Mouse (Mus musculus) kidney, adult 2 months (tissue): Measurements from ENCODE around the gene A1cf. TPM values are rescaled to one million over a fixed set of nuclear protein-coding genes. Genes with fewer than 3 reads are reported as not detected.

ENCODE experiments used
- DNase-seq: peaks from one replicate; pipeline ENCODE4 v3.0.0; 2021
- H3K27ac ChIP-seq: fragments of 200-500 bp; 2 replicates; pipeline ENCODE4 v1.5.1; 2012; ENCODE audit warnings: low read depth, low read length, control low read depth, inconsistent platforms; ENCODE audit not compliant: insufficient read depth
- H3K27me3 ChIP-seq: fragments of 200-500 bp; replicated peaks from 2 replicates; pipeline ENCODE4 v1.6.1; 2012; ENCODE audit warnings: mild to moderate bottlenecking, moderate library complexity, low read length, inconsistent platforms; ENCODE audit not compliant: control insufficient read depth, insufficient read depth
- H3K36me3 ChIP-seq: fragments of 200-500 bp; 2 replicates; pipeline ENCODE4 v1.6.1; 2012; ENCODE audit warnings: mild to moderate bottlenecking, moderate library complexity, low read length, inconsistent platforms; ENCODE audit not compliant: control insufficient read depth, insufficient read depth
- H3K4me1 ChIP-seq: fragments of 200-500 bp; 2 replicates; pipeline ENCODE4 v1.6.1; 2011; ENCODE audit warnings: low read length; ENCODE audit not compliant: control insufficient read depth, insufficient read depth
- H3K4me3 ChIP-seq: fragments of 200-500 bp; 2 replicates; pipeline ENCODE4 v1.5.1; 2011; ENCODE audit warnings: mild to moderate bottlenecking, low read depth, low read length, control low read depth; ENCODE audit not compliant: insufficient read depth
- CTCF ChIP-seq: fragments of 200-500 bp; conservative IDR thresholded peaks from 2 replicates; pipeline ENCODE4 v1.5.1; 2011; ENCODE audit warnings: low read depth, mild to moderate bottlenecking, control low read depth, low read length, moderate library complexity, mixed read lengths; ENCODE audit not compliant: insufficient read depth, insufficient read length
- POLR2A ChIP-seq: fragments of 200-500 bp; IDR thresholded peaks from one replicate; pipeline ENCODE4 v1.6.1; 2011; ENCODE audit warnings: low read depth, low read length, control low read depth
- WGBS: fragments of 180-500 bp; shearing (Covaris S2); methylation state at CpG from one replicate; pipeline ENCODE4 v1.1.7; 2018; 5-methylcytosine and 5-hydroxymethylcytosine counted together
- polyA plus RNA-seq: library from polyadenylated mRNA; depleted of rRNA; stranded (reverse); fragments of >200 nt; gene quantifications from 2 replicates; pipeline ENCODE4 v1.2.3, GENCODE M21; 2012

The A1cf gene
- polyA plus RNA-seq, 1 experiment, result 26.3 TPM

DNA sequence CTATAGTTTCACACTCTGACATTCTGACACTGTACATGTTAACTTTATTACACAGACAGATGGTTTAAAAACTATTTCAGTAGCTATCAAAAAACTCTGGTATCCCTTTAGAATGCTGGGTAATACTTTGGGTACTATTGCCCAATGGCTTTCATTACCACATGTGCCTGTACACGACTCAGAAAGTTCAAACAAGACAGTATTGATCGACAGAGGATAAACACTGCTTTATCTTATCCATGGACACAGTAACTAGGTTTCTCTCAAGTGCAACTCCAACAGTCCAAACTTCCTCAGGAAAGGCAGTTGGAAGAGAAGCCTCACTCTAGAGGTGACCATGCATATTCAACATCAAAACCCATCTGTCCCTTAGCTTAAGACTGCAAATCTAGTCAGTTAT is 2.8 kb downstream of the A1cf start:
- DNase-seq, result no peak
- TF ChIP-seq POLR2A, result no peak
- TF ChIP-seq CTCF, result no peak

DNA sequence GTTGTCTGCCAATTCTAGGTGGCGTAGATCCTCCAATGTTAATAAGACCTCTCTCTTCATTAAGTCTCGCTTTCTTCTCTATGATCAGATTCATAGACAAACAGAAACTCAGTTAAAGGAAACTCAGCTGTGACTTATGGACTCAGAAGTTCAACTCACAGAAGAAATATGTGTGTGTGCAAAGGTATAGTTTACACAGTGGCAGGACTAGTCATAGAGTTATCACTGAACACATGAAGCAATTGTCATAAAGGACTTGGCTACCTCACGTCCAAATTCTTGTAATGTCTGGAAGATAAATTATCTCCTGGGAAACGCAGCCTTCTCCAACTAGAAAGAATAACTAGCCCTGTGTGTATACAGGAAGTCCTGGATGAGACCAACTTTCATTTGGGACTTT is 9.4 kb downstream of the A1cf start:
- Histone ChIP-seq H3K4me1 (no peaks in the 10 kb centered on the region), H3K4me3 (no peak overlapping the region), H3K27ac (no peak overlapping the region), H3K27me3 (no peaks in the 10 kb centered on the region), H3K36me3 (no peaks in the 10 kb centered on the region)
- 53% methylated on average over 4 of the region's 4 CpGs for WGBS
- no peak for DNase-seq
- TF ChIP-seq CTCF, result no peak
- TF ChIP-seq POLR2A, result no peak

More for the DNA sequence above, 2.8 kb downstream of the A1cf start:
- H3K27me3 ChIP-seq, result no peaks in the 10 kb centered on the region
- H3K4me1 ChIP-seq, result no peaks in the 10 kb centered on the region
- no peaks in the 10 kb centered on the region for H3K36me3 ChIP-seq
- no peak overlapping the region for H3K4me3 ChIP-seq
- 73% methylated on average over 2 of the region's 2 CpGs for WGBS
- no peak overlapping the region for H3K27ac ChIP-seq

DNA sequence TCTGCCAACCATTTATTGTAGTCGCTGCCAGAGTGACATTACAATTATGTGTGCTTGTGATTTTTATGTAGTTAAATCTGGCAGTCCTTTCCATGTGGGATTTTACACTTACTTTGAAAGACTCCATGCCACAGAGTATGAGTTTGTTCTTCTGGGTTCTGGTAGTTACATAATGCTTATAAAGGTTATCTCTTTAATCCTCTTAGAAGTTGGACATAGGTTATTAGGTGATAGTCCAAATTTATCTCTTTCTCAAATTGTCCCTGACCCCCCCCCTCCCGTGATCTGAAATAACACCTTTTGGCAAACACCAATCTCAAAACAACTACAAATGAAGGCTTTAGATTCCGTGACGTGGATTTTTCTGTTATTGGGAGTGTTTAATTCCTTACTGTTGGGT is 16.0 kb downstream of the A1cf start:
- WGBS, result 79% methylated on average over 4 of the region's 4 CpGs

DNA sequence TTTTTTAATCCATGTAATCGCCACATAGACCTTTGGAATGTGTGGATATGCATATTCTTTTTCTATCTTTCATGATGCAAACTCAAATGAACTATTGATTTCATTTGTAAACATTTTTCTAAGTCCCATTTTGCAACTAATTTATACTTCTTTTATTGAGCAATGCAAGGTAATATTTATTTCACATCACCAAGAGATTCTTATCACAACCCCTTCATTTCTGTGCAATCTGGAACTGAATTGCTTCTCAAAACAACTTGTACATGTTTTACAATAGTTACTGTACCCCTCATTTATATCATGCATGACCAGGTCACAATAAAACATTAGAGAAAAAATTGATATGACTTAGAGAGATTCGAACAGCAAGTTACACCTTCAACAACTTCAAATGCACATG is 18.7 kb downstream of the A1cf start:
- Histone ChIP-seq H3K4me3 (no peak overlapping the region), H3K27ac (no peak overlapping the region), H3K36me3 (no peaks in the 10 kb centered on the region), H3K4me1 (peaks cover 4% of the 10 kb centered on the region; the same call in 1 of the 2 replicates), H3K27me3 (no peaks in the 10 kb centered on the region)
- no peak for DNase-seq
- TF ChIP-seq POLR2A (no peak), CTCF (no peak)
- 77% methylated on average over 2 of the region's 2 CpGs for WGBS

More for the DNA sequence above, 16.0 kb downstream of the A1cf start:
- Histone ChIP-seq H3K4me1 (no peaks in the 10 kb centered on the region; the same call in 1 of the 2 replicates), H3K36me3 (no peaks in the 10 kb centered on the region), H3K4me3 (no peak overlapping the region), H3K27me3 (no peaks in the 10 kb centered on the region), H3K27ac (no peak overlapping the region)
- no peak for TF ChIP-seq POLR2A
- TF ChIP-seq CTCF, result no peak
- DNase-seq, result no peak

DNA sequence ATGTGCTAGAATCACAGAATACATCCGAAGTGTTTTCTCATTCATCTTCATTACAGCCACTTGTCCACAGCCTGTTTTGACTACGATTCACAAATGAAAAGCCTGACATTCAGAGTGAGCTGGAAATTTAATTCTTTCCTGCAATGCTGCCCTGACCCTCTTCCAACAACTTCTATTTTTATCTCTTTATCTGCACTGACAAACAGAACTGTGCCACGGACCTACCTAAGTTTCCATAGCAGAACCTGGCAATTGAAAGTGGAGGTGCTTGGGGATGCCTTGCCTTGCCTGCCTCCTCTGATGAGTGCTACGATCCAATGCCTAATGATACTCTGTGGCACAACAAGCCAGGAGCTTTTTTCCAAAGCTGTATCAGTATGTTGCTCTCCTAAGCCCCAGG is 21.4 kb downstream of the A1cf start:
- no peaks in the 10 kb centered on the region for H3K36me3 ChIP-seq
- no peak overlapping the region for H3K4me3 ChIP-seq
- H3K27me3 ChIP-seq, result no peaks in the 10 kb centered on the region
- TF ChIP-seq POLR2A (no peak), CTCF (no peak)
- no peak overlapping the region for H3K27ac ChIP-seq
- no peak for DNase-seq
- 54% methylated on average over 4 of the region's 4 CpGs for WGBS
- peaks cover 4% of the 10 kb centered on the region; the same call in 1 of the 2 replicates for H3K4me1 ChIP-seq

DNA sequence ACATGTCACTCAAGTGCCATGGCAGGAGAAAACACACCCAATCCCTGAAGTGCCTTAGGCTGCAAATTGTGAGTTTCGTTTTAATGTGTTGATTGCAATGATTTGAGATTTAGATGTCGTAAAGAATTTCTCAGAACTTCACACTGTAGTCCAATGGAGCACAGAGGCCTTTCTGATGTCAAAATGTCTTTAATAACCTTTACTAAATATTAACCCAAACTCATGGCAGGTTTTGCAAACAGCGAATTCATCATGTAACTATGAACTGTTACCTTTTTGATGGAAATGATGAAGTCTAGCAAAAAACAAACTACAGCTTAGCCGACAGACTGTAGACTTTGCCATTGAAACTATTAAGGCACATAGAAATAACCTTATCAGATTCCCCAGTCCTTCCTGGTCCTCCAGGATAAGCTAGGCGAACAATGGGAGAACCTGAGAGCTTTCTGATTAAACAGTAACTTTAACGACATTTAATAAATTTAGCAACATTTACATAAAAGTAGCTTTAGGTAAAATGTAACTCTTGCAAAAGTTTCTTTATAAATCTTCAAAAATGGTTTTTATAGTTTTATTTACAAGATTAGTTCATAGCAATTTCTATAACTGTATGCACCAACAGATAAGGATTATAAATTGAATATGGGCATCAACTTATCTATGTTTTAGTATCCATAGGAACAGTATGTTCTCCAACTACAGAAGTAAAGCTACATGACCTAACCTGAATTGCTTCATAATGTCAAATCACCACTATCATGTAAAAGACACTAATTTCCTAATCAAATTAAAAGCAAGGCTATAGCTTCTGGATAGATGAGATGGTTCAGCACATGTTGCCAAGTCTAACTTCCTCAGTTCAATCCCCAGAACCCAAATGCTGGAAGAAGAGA is 22.7 kb downstream of the A1cf start:
- no peak overlapping the region; the same call in 1 of the 2 replicates for H3K27ac ChIP-seq
- TF ChIP-seq POLR2A, result no peak
- TF ChIP-seq CTCF, result no peak
- WGBS, result 44% methylated on average over 6 of the region's 6 CpGs
- no peaks in the 10 kb centered on the region for H3K27me3 ChIP-seq
- H3K36me3 ChIP-seq, result no peaks in the 10 kb centered on the region
- peaks cover 4% of the 10 kb centered on the region; the same call in 1 of the 2 replicates for H3K4me1 ChIP-seq
- no peak overlapping the region for H3K4me3 ChIP-seq
- peak; percentile 34 for DNase-seq

DNA sequence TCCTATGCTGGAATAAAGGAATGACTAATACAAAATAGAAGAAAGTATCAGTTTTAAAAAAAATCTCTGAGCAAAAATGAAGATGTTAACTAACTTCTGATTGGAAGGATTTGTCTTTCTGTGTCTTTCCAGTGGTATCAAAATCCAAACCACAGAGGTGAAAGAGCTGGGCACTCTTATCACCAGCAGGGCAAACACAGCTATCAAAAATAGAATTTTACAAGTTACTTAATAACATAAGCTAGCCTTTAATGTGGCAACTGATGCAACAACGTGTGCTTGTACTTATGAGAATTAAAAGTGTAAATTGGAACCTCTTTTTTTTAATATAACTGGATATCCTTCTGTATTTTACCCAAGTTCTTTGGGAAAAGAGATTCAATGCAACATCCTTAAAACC is 27.4 kb downstream of the A1cf start:
- TF ChIP-seq POLR2A (no peak), CTCF (no peak)
- DNase-seq, result no peak
- H3K4me3 ChIP-seq, result no peak overlapping the region
- no peaks in the 10 kb centered on the region; the same call in 1 of the 2 replicates for H3K4me1 ChIP-seq
- H3K27ac ChIP-seq, result no peak overlapping the region
- no peaks in the 10 kb centered on the region for H3K27me3 ChIP-seq
- WGBS, result 50% methylated on average over 1 of the region's 1 CpGs
- H3K36me3 ChIP-seq, result no peaks in the 10 kb centered on the region
